Mouse (Mus musculus) gastrocnemius, postnatal 4 days (tissue): ENCODE measurements around the gene Bfsp1. TPM values are rescaled to one million over a fixed set of nuclear protein-coding genes. Genes with fewer than 3 reads are reported as not detected.

ENCODE experiments used
- DNase-seq, 2 experiments: peaks; one replicate each; pipeline ENCODE4 v3.0.0; 2021 to 2022; ENCODE audit warnings: low spot score in 2 of 2, mixed read lengths in 2 of 2
- total RNA-seq, 2 experiments: library from RNA; stranded (reverse); gene quantifications; 2 replicates each; pipeline ENCODE4 v1.2.3; 2021

The Bfsp1 gene
- total RNA-seq, 2 experiments from 2014 or later: 1.2 to 1.3 TPM

DNA sequence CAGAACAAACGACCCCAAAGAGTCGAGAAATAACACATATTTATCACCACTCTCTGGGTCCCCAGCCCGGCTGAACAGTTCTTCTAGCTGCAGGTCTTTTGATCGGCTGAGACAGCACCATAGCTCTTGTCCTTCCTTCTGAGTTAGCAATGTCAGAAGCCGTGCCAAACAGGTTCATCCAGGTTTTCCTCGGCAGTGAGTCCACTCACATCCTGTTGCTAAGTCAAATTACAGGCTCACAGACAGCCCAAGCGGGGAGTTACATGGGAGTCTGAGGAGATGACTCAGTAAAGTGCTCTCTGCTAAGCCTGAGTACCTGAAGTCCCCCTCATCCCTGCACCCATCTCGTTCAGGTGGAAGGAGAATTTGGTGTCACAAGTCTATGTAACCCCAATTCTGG lies 1.6 kb upstream of the Bfsp1 start:
- no peak for DNase-seq

DNA sequence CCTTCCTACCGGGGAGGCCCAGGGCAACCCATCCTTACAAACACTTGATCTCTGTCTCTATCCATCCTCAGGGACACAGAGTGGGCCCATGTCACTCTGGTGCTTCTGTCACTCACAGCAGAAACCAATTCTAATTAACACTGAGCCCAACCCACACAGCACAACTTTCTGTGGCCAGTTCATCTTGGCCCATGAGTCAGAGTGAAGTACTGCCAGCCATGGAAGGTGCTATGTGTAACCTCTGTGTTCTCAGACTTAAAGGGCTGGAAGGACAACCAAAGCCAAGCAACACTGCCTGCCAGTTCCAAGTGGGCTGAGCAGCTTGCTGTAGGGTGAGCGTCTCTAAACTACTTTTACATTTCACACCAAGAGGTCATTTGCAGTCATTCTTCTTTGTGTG lies 3.8 kb downstream of the Bfsp1 start:
- DNase-seq: no peak

DNA sequence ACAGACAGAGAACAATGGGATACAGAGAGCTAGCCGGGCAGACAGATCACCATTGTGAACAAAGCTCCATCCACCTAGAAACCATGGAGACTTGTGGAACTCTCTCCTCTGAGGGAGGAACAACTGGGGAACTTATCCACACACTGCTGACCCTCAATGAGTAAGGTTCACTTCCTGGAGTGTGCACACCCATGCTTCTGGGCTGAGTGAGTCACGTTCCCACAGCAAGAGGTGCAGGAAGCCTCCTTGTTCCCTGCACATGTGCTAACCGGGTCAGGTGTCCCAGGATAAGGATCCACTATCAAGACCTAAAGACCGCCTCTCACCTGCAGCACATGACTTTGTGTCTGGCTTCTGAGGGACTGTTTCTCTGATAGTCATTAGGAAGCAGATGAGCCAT lies 9.5 kb downstream of the Bfsp1 start:
- no peak for DNase-seq

DNA sequence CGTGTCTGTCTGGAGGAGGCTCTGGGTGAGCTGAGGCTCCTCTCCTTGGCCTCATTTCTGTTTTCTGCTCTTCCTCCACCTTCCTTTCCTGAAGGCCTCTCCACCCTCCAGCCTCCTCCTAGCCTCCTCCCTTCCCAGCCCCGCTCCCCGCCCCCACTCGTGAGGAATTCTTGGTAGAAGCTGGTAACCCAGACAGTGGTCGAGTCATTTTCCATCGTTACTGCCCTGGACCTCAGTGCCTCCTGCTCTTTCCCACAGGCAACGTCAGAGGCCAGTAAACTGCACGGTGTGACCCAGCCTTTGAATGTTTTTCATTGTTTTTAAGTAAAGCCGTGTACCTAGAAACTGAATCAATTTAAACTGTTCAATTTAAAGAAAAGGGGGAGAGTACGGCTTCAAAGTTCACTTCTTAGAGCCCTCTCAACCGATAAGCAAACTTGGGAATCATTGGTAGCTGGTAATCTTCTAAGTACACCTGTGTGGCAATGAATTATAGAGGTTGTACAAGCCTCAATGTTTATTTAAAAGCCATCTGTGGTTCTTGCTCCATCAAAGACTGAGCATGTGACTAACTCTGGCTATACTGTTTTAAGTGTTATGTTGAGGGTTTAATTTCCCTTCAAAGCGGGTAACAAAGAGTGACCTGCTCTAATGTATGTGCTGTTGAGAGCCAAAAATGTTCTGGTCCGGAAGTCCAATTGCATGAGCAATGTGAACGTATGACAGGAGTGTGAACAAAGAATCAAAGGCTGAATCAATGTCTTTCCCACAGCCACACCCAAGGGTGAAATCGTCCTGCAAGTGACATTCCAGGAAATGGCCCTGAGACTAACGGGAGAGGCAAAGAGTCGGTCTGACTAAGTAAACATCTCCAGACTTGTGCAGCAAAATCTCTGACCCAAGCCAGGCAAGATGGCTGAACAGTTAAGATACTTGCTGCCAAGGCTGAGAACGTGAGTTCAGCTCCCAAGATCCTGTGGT lies 10.4 kb downstream of the Bfsp1 start:
- no peak for DNase-seq

DNA sequence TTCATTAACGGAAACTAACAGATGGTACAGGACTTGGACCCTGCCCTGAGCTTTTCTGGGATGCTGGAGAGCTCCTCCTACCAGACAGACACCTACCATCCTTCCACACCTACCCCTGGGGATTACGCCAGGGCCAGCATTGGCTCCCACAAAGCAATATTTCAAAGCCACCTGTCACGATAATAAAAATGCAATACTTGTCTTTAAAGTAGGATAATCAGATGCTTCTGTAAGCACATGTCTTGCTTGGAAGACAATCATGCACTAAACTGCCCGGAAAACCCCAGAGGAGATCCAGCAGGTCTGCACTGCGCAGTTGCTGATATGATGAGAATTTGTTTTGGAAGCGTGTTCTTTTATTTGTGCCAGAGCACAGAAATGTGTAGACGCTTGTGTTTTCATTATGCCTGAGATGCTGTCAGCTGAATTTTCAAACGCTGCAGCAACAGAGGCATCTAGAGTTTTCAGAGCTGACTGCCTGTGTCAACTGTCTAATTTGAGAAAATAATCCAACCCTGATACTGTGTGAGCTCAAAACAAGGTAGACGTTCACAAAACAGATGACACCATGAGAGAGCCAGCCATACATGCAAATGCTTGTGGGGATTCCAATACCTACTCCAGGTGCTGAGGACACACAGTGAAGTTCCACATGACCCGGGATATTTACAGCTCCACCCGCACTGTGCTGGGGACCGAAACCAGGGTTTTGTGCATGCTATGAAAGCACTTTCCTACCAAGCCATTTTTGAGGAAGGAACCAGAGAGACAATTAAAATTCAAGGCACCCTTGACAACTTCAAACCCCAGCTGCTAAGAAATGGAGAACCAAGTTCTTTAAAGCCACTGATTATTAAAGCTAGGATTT lies 11.4 kb downstream of the Bfsp1 start:
- DNase-seq: peak in 1 of 2 experiments; percentile 27

DNA sequence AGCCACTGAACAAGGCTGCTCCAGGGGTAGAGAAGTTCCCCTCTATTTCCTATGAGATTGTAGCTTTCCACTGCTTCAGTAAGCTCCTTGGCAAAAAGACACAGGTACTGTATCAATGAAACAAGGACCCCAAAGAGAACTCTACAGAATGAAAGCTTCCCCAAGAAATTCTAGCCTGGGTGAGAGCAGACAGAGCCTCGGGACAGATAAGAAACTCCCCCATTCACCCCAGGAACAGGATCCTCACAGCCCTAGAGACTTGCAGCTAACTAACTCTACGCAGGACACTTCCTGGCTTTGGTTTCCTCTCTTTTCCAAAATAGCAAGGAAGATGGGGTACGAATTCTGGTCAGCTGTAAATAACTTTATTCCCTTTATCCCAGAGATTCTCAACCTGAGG lies 15.7 kb downstream of the Bfsp1 start:
- no peak for DNase-seq

DNA sequence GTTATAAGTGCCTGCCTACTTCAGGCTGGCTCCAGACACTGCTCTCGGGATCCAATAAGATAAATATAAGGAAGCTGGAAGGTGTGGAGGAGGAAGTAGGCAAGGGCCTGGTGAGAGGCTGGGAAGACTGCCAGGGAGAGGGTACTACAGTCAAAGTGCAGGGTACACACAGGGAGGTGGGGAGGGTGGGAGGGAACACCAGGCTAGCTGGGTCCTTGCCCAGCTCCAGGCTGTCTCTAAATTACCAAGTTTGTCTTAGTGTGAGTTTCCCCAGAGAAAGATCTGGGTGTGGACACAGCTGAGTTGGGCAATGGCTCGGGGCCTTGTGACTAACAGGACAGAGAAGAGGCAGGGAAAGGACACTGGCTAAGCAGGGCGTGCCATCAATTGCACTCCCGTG lies 16.2 kb downstream of the Bfsp1 start:
- DNase-seq: no peak

DNA sequence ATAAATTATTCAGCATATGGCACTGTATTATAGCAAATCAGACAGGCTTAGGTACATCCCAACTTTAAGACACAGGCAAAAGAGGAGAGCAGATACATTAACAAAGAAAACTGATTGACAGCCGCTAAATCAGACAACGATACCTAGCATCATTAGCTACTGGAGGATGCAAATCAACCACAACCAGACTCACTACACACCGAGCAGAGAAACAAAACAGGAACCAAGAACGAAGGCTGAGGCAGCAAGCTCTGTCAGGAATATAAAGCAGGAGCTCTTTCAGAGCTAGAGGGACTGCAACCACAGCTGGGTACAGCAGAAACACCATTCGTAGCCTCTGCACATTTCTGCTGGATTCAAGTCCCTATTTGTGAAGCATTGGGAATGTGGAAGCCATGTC lies 18.2 kb downstream of the Bfsp1 start:
- no peak for DNase-seq

DNA sequence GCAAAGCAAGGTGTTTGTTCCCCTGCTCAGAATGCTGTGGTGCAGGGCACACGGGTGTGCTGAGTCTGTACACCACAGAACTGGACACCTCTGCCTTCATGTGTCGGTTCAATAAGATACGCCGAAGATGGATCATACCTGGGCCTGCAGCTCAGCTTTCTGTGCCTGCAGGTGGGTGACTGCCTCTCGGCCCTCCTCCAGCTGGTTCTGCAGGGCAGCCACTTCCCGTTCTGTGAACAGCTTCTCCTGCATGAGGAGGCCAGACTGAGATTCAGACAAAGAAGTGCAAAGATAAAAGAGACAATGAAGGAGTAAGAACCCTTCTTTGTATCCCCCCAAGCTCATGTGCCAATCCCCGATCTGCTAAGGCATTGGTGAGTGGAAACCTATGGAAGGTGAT lies 21.4 kb downstream of the Bfsp1 start:
- DNase-seq: no peak

DNA sequence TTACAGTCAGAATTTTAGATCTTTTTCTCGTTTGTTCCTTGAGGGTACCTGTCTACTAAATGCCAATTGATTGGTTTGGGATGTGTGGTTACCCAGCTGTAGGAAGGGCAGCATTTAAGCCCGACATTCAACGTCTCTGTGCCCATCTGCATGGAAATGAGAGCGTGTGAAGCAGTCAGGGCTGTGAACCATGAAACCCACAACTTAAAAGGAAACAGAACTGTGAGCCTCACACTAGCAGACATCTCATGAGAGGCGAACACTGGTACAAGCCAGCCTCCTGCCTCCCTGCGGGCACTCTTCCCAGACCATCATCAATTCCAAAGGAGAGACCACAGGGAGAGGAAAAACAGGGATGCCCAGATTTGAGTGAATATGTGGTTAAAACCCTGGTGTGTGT lies 22.1 kb downstream of the Bfsp1 start:
- DNase-seq: no peak

DNA sequence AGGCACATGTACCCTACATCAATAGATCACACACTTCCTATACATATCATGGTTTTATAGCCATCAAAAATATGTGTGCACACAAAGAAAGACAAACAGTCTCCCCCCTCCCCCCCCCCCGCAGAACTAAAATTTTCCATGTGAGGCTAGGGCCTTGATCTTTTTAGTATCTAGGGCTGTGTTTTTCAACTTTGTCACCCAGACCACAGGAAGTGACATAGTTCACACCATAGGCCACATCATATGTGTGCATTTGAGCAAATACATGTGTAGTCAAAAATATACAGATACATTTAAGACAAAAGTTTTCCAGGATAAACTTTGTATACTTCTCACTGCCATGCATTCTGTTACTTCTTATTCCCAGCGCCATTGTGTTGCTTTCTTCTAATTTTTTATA lies 23.5 kb downstream of the Bfsp1 start:
- DNase-seq: no peak

DNA sequence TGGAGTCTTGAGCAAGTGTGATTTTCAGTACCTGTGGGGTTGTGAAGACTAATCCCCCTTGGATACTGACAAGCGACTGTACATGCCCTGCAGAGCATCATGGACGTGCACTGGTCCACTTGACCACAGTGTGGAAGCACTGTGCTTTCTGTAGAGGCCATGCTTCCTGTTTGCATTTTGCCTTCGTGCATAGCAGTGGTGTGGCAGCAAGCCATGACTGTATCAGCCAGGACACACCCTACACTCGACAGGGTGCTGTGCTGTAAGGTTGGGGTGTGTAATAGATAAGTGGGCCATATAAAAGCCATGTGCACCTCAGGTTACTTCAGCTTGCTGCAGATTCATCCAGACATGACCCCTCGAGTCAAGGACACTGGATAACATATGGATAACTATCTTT lies 24.3 kb downstream of the Bfsp1 start:
- no peak for DNase-seq

DNA sequence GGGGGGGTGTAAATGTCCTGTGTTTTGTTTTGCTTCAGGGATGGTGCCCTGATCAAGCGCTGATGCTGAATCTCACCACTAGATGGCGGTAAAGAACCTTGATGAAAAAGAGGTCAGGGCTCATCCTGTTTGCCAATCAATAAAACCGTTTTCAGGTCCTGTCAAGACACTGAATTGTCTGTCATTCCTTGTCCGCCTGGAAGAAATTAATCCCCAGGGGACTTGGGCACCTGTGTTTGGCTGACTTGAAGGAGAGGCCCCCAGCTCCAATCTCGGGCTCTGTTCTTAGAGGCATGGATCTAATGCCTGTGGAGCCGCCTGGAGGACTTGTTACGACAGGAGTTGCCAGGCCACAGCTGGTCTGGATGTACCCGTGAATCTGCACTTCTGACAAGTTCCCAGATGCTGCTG lies 25.7 kb downstream of the Bfsp1 start:
- DNase-seq: peak in 1 of 2 experiments; percentile 65

DNA sequence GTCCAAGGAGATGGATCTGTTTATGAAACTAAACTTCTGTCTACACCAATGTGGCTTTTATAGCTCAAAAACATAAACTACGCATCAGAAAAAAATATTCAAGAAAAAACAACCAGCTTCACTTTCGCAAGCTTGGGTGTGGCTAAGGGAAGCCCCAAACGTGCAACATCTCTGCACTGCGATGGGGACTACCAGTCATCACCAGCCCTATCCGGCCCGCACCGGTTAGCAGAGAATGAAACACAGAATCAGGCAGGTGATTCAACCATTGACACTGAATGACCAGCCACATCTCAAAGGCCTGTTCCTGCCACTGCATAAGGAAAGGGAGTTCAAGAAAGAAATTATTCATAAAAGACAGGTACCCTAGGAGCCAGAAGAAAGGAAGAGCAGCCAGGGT lies 27.2 kb downstream of the Bfsp1 start:
- DNase-seq: no peak

DNA sequence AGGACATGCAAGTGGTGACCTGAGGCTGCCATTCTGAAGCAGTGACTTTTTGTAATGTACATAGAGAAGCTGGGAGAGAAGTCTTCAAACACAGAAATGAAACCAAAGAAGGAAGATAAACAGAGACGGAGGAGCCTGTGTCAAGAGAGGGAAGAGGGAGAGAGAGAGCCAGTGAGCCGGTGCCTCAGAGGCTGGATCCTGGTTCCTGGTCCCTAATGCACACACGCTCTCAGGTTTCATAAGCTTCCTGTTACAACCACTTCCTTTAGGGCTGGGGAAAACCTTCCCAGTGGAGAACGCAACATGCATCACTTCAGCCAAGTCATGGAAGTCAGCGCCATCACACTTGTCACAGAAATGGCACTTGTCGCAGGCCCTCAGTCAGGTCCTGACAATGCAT lies 28.9 kb downstream of the Bfsp1 start:
- DNase-seq: no peak

DNA sequence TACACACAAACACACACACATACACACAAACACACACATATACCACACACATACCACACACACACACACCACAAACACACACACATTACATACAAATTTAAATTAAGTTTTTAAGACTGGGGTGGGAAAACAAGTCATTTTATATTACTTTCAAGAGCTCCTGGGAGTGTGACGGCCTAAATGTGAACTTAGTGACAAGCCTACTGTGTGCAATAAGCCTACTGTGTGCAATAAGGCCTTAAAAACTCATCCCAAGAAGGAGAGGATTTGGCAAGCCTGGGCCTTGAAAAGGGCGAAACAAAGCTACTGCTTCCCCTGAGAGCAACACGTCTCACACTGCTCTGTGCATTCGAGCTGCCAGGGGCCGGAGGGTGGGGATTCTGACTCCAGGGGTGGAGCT lies 30.3 kb downstream of the Bfsp1 start:
- no peak for DNase-seq

DNA sequence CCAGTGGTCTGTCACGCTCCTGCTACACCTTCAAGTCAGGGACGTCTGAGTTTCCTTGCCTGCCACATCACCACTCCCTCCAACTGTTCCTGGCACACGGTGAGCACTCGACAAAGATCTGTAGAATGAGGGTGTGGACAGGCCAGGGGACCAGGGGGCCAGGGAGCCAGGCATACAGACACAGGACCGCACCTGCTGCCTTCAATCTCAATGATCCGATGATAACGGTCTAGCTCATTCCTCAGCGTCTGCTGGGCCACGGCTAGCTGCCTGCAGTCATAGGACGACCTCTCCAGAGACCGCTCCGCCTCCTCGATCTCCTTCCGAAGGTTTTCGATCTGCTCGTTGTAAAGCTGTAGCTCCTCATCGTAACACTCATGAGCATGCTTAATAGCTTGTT lies 31.3 kb downstream of the Bfsp1 start:
- no peak for DNase-seq

DNA sequence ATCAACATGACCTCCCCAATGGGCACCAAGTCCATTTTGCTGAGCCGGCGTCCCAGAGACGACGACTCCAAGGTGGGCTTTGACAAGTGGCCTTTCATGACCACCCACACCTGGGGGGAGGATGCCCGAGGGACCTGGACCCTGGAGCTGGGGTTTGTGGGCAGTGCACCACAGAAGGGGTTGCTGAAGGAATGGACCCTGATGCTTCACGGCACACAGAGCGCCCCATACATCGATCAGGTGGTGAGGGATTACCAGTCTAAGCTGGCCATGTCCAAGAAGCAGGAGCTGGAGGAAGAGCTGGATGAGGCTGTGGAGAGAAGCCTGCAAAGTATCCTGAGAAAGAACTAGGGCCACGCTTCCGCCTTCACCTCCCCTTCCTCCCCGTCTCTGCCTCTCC lies 49.5 kb downstream of the Bfsp1 start:
- no peak for DNase-seq

DNA sequence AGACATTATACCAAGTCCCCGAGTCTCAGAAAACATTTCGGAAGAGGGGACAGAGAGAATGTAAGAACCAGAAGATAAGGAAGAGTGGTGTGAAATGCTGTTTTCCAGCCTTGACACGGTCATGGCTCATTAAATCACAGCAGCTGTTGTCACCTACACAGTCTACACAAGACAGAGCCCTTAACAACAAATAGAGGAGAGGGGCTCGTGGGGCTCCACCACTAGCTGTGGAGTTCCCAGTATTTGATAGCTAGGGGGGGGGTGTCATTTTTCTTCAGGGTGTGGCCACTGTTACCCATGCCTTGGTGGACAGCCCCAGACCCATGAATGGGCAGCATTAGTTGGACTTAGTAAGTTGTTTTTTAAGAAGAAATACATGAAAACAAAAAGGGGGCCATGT lies 50.7 kb downstream of the Bfsp1 start:
- no peak for DNase-seq

DNA sequence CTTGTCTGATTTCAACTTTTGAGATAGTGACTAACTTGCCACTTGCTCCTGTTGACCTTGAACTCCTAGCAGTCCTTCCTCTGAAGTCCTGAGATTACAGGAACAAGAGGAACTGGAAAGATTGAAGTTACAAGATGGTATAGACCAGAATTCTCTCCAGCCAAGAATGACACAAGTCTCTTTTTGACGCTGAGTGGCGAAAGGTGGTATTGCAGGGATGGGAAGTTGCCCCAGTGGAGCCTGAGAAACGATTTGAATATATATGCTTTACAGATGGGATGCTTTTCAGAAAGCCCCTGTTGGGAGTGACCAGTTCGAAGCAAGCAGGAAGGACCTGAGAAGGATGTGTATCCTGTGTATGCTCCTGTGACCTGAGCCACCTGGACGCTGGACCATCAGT lies 54.2 kb downstream of the Bfsp1 start:
- DNase-seq: no peak

DNA sequence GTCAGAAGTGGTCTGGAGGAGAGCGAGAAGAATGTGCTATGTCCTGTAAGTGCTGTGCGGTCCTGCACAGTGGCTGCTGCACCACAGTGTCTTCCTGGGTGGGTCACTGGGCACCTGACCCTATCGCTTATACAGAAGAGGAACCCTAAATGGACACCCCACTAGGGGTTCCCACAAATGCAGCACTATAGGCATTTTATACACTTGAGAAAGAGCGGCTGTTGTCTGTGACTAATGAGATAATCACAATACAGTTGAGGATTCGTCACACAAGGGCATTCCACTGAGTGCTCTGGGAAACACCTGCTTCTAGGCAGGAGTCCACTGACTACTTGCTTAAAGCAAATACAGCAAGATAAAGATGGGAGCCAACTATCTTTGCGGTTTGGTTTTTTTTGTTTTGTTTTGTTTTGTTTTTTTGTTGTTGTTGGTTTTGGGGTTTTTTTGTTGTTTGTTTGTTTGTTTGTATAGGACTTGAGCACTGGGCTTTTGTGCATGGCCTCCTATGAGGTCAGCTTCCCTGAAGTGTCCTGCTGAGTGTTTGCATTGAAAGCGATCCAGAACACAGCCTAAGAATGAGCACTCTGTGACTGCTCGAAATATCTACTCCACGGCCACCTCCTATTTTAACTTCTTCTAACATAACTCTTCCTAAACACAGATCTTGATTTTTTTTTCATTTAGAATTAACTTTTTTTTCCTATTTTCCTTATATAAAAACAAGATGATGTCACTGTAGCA lies 55.9 kb downstream of the Bfsp1 start:
- DNase-seq: no peak
